Mouse (Mus musculus) embryonic facial prominence, embryonic 13.5 days (tissue): ENCODE data around the gene Gse1. TPM values are rescaled to one million over a fixed set of nuclear protein-coding genes. Genes with fewer than 3 reads are reported as not detected.
A peak's percentile ranks its signal among the peaks of the same experiment; 100 is the strongest.

Experiments
- ATAC-seq: fragments of 200-750 bp; cut with Nextera tagmentation; 2 replicates; pipeline ENCODE4 v1.8.0; 2017; ENCODE audit warnings: low read depth; ENCODE audit not compliant: insufficient number of reproducible peaks, insufficient read depth, low FRiP score, low TSS enrichment
- H3K27ac ChIP-seq: fragments of 300-500 bp; sonication (generic); 2 replicates; pipeline ENCODE4 v1.5.1; 2015; ENCODE audit warnings: moderate library complexity, mild to moderate bottlenecking, inconsistent platforms
- H3K27me3 ChIP-seq: fragments of 300-500 bp; sonication (generic); 2 replicates; pipeline ENCODE4 v1.6.1; 2015; ENCODE audit warnings: mild to moderate bottlenecking, inconsistent platforms
- H3K36me3 ChIP-seq: fragments of 300-500 bp; sonication (generic); 2 replicates; pipeline ENCODE4 v1.6.1; 2015; ENCODE audit warnings: mild to moderate bottlenecking, inconsistent platforms
- H3K4me1 ChIP-seq: fragments of 300-500 bp; sonication (generic); 2 replicates; pipeline ENCODE4 v1.6.1; 2015; ENCODE audit warnings: inconsistent platforms
- H3K4me2 ChIP-seq: fragments of 300-500 bp; sonication (generic); 2 replicates; pipeline ENCODE4 v1.6.1; 2015; ENCODE audit warnings: moderate library complexity, mild to moderate bottlenecking, inconsistent platforms
- H3K4me3 ChIP-seq: fragments of 300-500 bp; sonication (generic); 2 replicates; pipeline ENCODE4 v1.5.1; 2015; ENCODE audit warnings: mild to moderate bottlenecking, inconsistent platforms
- H3K9ac ChIP-seq: fragments of 300-500 bp; sonication (generic); 2 replicates; pipeline ENCODE4 v1.6.1; 2015; ENCODE audit warnings: mild to moderate bottlenecking, inconsistent platforms
- H3K9me3 ChIP-seq: fragments of 300-500 bp; sonication (generic); 2 replicates; pipeline ENCODE4 v1.6.1; 2016; ENCODE audit warnings: inconsistent platforms
- WGBS: fragments of 180-500 bp; shearing (Covaris S2); methylation state at CpG from one replicate; pipeline ENCODE4 v1.1.7; 2015; ENCODE audit warnings: mixed read lengths; 5-methylcytosine and 5-hydroxymethylcytosine counted together
- polyA plus RNA-seq: library from polyadenylated mRNA; unstranded; fragments of >200 nt; fragmentation: Nextera tagmentation; extraction: Ambion mirVana; gene quantifications from 2 replicates; pipeline ENCODE4 v1.2.1, GENCODE M21; 2015

The Gse1 gene
- 6.4 and 8.6 TPM in 2 replicates for polyA plus RNA-seq

- Histone ChIP-seq H3K27me3 (0 out of 2 replicates have a peak, but pooled peaks cover 9% of the 10 kb centered on the region), H3K4me3 (peak within 1 kb of the TSS; percentile 77), H3K9me3 (no peaks in the 10 kb centered on the region), H3K4me2 (peak within 1 kb of the TSS; percentile 97), H3K27ac (peak within 1 kb of the TSS; percentile 72), H3K36me3 (no peaks in the 10 kb centered on the region), H3K9ac (peak within 1 kb of the TSS; percentile 84), H3K4me1 (peaks cover 82% of the 10 kb centered on the region)
- WGBS: 2% methylated on average over 50 of the region's 52 CpGs
- peak; percentile 72; the same call in 1 of the 2 replicates for ATAC-seq
These were observed at the start of gene Gse1 for GRCm38 (mm10) chr8:120227891-120228591. Gene Gse1 (plus strand): TSS chr8:120228456.

GRCm38 (mm10) chr8:120179027-120179431, 49.2 kb upstream of the Gse1 start:
- no peaks in the 10 kb centered on the region for H3K36me3 ChIP-seq
- H3K27me3 ChIP-seq: peaks cover 44% of the 10 kb centered on the region
- H3K4me1 ChIP-seq: peaks cover 40% of the 10 kb centered on the region
- H3K9me3 ChIP-seq: no peaks in the 10 kb centered on the region
- peak overlapping the region; percentile 57 for H3K4me2 ChIP-seq
- peak overlapping the region; percentile 27 for H3K4me3 ChIP-seq
- no peak overlapping the region for H3K9ac ChIP-seq
- 0 out of 2 replicates have a peak, but pooled peaks have one; percentile 17 for ATAC-seq
- 0% methylated on average over 10 of the region's 10 CpGs for WGBS
- H3K27ac ChIP-seq: peak overlapping the region; percentile 51; the same call in 1 of the 2 replicates

GRCm38 (mm10) chr8:120180445-120180970, 47.7 kb upstream of the Gse1 start:
- Histone ChIP-seq H3K27ac (no peak overlapping the region), H3K27me3 (peaks cover 29% of the 10 kb centered on the region), H3K4me3 (no peak overlapping the region), H3K4me2 (no peak overlapping the region), H3K4me1 (peaks cover 54% of the 10 kb centered on the region), H3K9ac (no peak overlapping the region), H3K9me3 (no peaks in the 10 kb centered on the region), H3K36me3 (no peaks in the 10 kb centered on the region)
- ATAC-seq: no peak
- WGBS: 42% methylated on average over 7 of the region's 7 CpGs

DNA sequence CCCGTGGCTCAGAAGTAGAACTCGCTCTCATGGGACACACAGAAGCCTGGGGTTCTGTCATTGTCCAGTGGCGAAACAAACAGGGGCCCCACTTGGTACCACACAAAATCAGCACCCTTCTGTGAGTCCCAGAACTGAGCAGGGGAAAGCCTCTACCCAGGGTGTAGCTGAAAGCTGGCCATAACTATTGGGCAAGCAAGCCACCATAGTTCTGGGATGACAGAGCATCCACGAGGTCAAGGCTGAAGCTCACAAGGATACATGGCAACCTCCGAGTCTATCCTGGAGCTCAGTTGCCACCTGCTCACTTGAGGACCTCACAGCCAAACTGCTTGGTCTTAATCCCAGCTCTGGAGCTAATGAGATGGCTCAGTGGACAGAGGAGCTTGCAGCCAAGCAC, 47.0 kb upstream of the Gse1 start:
- Histone ChIP-seq H3K36me3 (no peaks in the 10 kb centered on the region), H3K27me3 (peaks cover 21% of the 10 kb centered on the region), H3K9me3 (no peaks in the 10 kb centered on the region), H3K4me3 (no peak overlapping the region), H3K27ac (no peak overlapping the region), H3K4me2 (no peak overlapping the region), H3K9ac (no peak overlapping the region), H3K4me1 (peaks cover 62% of the 10 kb centered on the region)
- no peak for ATAC-seq
- 86% methylated on average over 5 of the region's 5 CpGs for WGBS

DNA sequence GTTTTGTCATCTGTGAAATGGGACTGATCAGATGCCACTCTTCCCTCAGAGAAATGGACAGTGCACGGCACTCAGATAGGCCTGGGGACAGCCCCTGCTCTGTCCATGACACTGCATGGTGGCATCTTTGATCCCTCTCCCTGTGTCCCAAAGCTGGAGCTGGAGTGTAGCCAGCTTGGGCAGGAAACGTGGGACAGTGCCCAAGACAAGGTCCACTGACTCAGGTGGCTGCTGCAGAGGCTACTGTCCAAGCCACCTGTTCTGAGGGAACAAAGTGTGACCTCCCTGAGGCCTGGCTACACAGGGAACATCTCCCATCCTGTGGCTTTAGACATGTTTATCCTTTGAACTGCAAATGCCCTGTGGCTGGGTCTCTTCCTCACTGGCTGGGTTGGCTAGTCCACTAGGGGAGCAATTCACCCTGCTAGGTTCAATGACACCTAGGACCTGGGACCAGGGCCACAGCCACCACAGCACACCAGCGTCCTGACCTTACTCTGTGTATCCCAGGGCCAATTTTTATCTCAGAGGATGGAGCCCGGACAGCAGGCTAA, 46.3 kb upstream of the Gse1 start:
- ATAC-seq: no peak
- Histone ChIP-seq H3K27ac (no peak overlapping the region), H3K4me2 (no peak overlapping the region), H3K9me3 (no peaks in the 10 kb centered on the region), H3K4me3 (no peak overlapping the region), H3K9ac (no peak overlapping the region), H3K4me1 (peaks cover 61% of the 10 kb centered on the region), H3K27me3 (peaks cover 15% of the 10 kb centered on the region), H3K36me3 (no peaks in the 10 kb centered on the region)
- 78% methylated on average over 4 of the region's 4 CpGs for WGBS

DNA sequence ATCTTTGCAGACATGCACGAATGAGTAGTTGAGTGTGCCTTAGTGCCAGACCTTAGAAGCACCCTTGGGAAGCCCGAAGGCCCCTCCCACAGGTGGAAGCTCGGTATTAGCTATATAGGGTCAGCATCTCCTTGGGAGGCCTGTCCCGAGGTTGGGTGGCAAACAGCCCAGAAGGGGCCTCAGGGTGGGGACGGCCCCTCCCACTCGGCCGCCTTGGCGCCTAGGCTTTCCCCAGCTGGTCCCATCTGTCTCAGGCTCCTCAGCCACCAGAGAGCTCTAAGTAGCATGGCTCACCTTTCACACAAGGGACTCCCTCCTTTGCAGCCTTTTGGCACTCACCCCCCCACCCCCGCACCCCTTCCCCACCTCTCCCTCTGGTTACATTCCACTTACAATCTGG, 43.9 kb upstream of the Gse1 start:
- H3K27ac ChIP-seq: peak overlapping the region; percentile 9; the same call in 1 of the 2 replicates
- 0 out of 2 replicates have a peak overlapping the region, but pooled peaks have one; percentile 32 for H3K9ac ChIP-seq
- peaks cover 38% of the 10 kb centered on the region for H3K4me1 ChIP-seq
- no peaks in the 10 kb centered on the region for H3K36me3 ChIP-seq
- no peaks in the 10 kb centered on the region for H3K9me3 ChIP-seq
- H3K27me3 ChIP-seq: no peaks in the 10 kb centered on the region
- 19% methylated on average over 9 of the region's 9 CpGs for WGBS
- ATAC-seq: no peak
- no peak overlapping the region for H3K4me2 ChIP-seq
- no peak overlapping the region for H3K4me3 ChIP-seq

DNA sequence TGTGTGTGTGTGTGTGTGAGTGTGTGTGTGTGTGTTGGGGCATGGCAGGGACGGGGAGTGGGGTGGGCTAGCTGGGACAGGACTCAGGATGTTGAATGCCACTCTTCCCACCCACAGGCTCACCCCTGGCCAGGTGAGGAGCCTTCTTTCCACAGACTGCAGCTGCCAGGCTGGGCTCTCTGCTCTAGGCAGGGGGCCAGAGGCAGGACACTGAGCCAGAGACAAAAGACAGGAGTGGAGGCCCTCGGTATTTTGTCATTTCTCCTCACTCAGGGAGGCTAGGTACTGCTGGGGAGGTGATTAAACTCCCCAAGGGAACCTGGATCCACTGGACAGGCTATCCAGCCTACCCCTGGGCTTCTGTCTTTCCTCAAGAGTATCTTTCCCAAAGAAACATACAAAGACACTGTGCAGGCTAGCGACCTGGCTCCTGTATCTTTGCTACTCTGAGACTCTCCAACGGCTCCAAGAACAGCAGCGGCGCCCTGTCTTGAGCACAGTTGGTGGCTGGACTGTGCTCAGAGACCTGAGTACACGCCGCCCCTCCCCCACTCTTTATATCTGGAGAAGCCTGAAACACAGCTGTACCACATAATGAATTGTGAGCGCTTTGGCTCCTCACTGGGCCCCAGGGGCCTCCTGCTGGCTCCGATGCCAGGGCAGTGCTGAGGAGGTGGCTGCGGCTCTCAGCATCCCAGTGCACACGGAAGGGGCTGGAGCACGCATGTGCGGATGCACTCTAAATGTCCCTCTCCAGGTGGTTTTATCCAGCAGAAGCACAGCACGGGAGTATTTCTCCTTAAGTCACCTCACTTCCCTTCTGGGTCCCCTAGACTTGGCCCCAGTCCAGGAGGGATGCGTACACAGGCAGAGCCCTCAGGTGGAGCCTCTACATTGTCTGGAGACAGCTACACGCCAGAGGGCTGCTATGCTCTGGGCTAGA, 43.1 kb upstream of the Gse1 start:
- H3K4me3 ChIP-seq: no peak overlapping the region
- peak; percentile 29; the same call in 1 of the 2 replicates for ATAC-seq
- H3K9me3 ChIP-seq: no peaks in the 10 kb centered on the region
- peak overlapping the region; percentile 49 for H3K9ac ChIP-seq
- H3K4me2 ChIP-seq: peak overlapping the region; percentile 33
- no peaks in the 10 kb centered on the region for H3K36me3 ChIP-seq
- H3K27me3 ChIP-seq: no peaks in the 10 kb centered on the region
- H3K27ac ChIP-seq: peak overlapping the region; percentile 80
- WGBS: 16% methylated on average over 17 of the region's 17 CpGs
- H3K4me1 ChIP-seq: peaks cover 37% of the 10 kb centered on the region

DNA sequence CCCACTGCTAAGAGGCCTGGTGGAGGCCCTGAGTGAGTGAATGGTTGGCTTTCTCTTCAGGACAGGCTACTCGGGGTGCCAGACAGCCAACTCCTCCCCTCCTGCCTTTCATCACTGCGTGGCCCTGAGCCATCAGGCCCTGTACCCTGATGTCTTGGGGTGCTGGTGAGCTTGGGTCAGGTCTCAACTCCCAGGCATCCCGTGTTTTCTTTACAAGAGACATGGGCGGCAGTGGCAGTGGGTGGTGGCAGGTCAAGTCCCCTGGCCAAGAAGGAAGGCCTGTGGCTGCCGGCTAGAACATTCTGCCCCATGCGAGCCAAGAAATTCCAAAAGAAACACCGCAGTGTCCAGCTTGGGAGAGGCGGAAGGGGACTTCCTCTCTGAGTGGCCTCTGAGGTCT, 41.8 kb upstream of the Gse1 start:
- WGBS: 74% methylated on average over 8 of the region's 8 CpGs
- Histone ChIP-seq H3K9ac (no peak overlapping the region; the same call in 1 of the 2 replicates), H3K36me3 (no peaks in the 10 kb centered on the region), H3K9me3 (no peaks in the 10 kb centered on the region), H3K27ac (no peak overlapping the region), H3K4me2 (no peak overlapping the region), H3K4me3 (no peak overlapping the region), H3K27me3 (no peaks in the 10 kb centered on the region), H3K4me1 (peaks cover 44% of the 10 kb centered on the region)
- no peak for ATAC-seq

- no peak overlapping the region for H3K4me3 ChIP-seq
- ATAC-seq: no peak
- H3K27ac ChIP-seq: no peak overlapping the region
- peaks cover 51% of the 10 kb centered on the region for H3K4me1 ChIP-seq
- H3K4me2 ChIP-seq: no peak overlapping the region
- no peaks in the 10 kb centered on the region for H3K27me3 ChIP-seq
- 78% methylated on average over 6 of the region's 6 CpGs for WGBS
- no peaks in the 10 kb centered on the region for H3K9me3 ChIP-seq
- no peak overlapping the region for H3K9ac ChIP-seq
- no peaks in the 10 kb centered on the region for H3K36me3 ChIP-seq
These were observed 39.7 kb upstream of the Gse1 start for GRCm38 (mm10) chr8:120188510-120188909.

DNA sequence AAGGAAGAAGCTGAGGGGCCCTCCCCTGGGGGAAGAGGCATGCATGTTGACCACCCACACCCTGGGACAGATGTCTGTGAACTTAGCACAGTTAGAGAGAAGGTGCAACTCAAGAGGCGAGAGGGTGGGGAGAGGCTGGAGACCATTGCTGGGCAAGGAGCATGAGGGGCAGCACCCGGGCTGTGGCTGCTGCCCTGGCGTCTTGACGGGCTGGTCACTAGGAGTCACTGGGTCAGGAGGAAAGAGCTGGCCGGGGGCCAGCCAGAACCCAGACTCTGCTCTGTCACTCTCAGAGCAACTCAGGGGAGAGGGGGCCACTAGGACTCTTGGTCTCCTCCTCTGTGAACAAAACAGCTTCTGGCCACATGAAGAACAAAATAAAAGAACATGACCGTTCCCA, 38.8 kb upstream of the Gse1 start:
- ATAC-seq: no peak
- no peak overlapping the region; the same call in 1 of the 2 replicates for H3K27ac ChIP-seq
- WGBS: 74% methylated on average over 6 of the region's 6 CpGs

More for the DNA sequence above, 38.8 kb upstream of the Gse1 start:
- H3K4me1 ChIP-seq: peaks cover 46% of the 10 kb centered on the region
- H3K9ac ChIP-seq: no peak overlapping the region
- no peaks in the 10 kb centered on the region for H3K27me3 ChIP-seq
- no peaks in the 10 kb centered on the region for H3K9me3 ChIP-seq
- no peaks in the 10 kb centered on the region for H3K36me3 ChIP-seq
- no peak overlapping the region for H3K4me2 ChIP-seq
- H3K4me3 ChIP-seq: no peak overlapping the region
